In the genomic region with DNA sequence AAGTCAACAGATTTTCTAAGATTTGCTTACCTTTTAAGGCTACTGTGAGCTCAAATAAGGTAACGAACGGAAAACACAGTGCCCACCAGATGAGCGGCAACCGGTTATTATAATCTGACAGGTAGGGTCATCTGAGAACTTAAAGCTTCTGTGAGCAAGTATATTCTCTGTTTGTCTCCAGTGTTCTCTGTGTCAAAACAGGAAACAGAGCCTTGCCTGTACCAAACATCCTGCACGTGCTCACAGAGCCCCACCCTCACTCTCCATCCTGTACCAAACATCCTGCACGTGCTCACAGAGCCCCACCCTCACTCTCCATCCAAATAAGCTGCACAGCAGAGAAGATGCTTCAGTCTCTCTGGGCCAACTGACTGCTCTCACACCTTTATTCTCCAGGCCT, we compare ENCODE assay signal across 19 mouse cellular contexts.
DNase-seq lines count a peak whose midpoint lies in the region; ATAC-seq and TF ChIP-seq lines count a peak whose summit lies in the region.
"Had no signal": no experiment of that assay in that cellular context is flagged by ENCODE, and none has a peak within 500 bp of the region (broad histone marks: within the 10 kb centered on the region; RNA-seq: fewer than 3 reads in every experiment).

No protein-coding gene starts in this region.

- H3K36me3 ChIP-seq in heart, embryonic 16.5 days (ENCODE audit: control insufficient read depth, insufficient read depth) = peaks cover 4% of the 10 kb centered on the region
- no peaks in the 10 kb centered on the region for H3K36me3 ChIP-seq in heart, adult 2 months (ENCODE audit: control insufficient read depth, insufficient read depth, low read length)
- H3K36me3 ChIP-seq in thymus, adult 2 months (ENCODE audit: control insufficient read depth, insufficient read depth, low read length) = peaks cover 12% of the 10 kb centered on the region

- peak; percentile 41; the same call in 1 of the 2 replicates for ATAC-seq in heart, embryonic 16.5 days (replicated peaks; ENCODE audit: extremely low read depth, insufficient read depth, low FRiP score)
- no peak for ATAC-seq in frontal cortex, adult (ENCODE audit: low TSS enrichment)

- H3K4me2 ChIP-seq in heart, embryonic 16.5 days (ENCODE audit: low read depth, low read length) = no peak overlapping the region
- H3K4me2 ChIP-seq: embryonic facial prominence, embryonic 13.5 days; forebrain, embryonic 12.5 days; heart, embryonic 12.5 days had no signal

- no peak for TF ChIP-seq CTCF in heart, adult 2 months (IDR thresholded peaks at IDR 0.05)
- TF ChIP-seq CTCF in thymus, adult 2 months (IDR thresholded peaks at IDR 0.05; ENCODE audit: borderline replicate concordance, control insufficient read depth, extremely low read depth, insufficient read depth, low read length, poor library complexity) = no peak

- H3K27me3 ChIP-seq in heart, embryonic 16.5 days (ENCODE audit: control insufficient read depth, insufficient read depth, low read length) = no peaks in the 10 kb centered on the region
- no peaks in the 10 kb centered on the region for H3K27me3 ChIP-seq in heart, adult 2 months (ENCODE audit: control insufficient read depth, insufficient read depth, low read length)
- H3K27me3 ChIP-seq in thymus, adult 2 months (ENCODE audit: control insufficient read depth, insufficient read depth, low read length) = no peaks in the 10 kb centered on the region
- H3K27me3 ChIP-seq: embryonic facial prominence, embryonic 13.5 days; forebrain, embryonic 12.5 days; heart, embryonic 12.5 days; megakaryocyte, embryonic 14.5 days had no signal

- DNase-seq in heart, adult 2 months = no peak
- DNase-seq in B cell, adult 2 months = peak; percentile 38 to 53
- peak; percentile 88 for DNase-seq in induced T-regulatory cell, adult 2 months (ENCODE audit: low read depth)
- DNase-seq in thymus, adult 2 months = peak; percentile 63
- no peak for DNase-seq in gastrocnemius, adult 18-20 months (ENCODE audit: low spot score)
- DNase-seq in adipocyte (ENCODE audit: low spot score) = no peak
- DNase-seq: adrenal gland, postnatal 25 days; cerebellum, postnatal 36 days; kidney, adult 18-20 months; kidney, postnatal 4 days; right cerebral cortex, postnatal 4 days had no signal

- H3K27ac ChIP-seq in heart, embryonic 16.5 days (ENCODE audit: low read length) = no peak overlapping the region
- no peak overlapping the region for H3K27ac ChIP-seq in heart, adult 2 months
- H3K27ac ChIP-seq in thymus, adult 2 months (ENCODE audit: control insufficient read depth, insufficient read depth, low read length) = peak overlapping the region; percentile 84; the same call in 1 of the 2 replicates
- H3K27ac ChIP-seq: embryonic facial prominence, embryonic 13.5 days; forebrain, embryonic 12.5 days; hindbrain, embryonic 10.5 days; left cerebral cortex, adult 2 months had no signal

- H3K4me3 ChIP-seq in heart, embryonic 16.5 days (ENCODE audit: low read length) = no peak overlapping the region
- H3K4me3 ChIP-seq in heart, adult 2 months = no peak overlapping the region
- H3K4me3 ChIP-seq in thymus, adult 2 months (ENCODE audit: control insufficient read depth, insufficient read depth, low read length) = no peak overlapping the region
- H3K4me3 ChIP-seq: embryonic facial prominence, embryonic 13.5 days; forebrain, embryonic 12.5 days; heart, embryonic 12.5 days; hindbrain, embryonic 10.5 days; left cerebral cortex, adult 2 months; megakaryocyte, embryonic 14.5 days had no signal

- TF ChIP-seq EP300 in heart, adult 2 months (IDR thresholded peaks at IDR 0.05; ENCODE audit: insufficient read depth, low read depth, low read length) = no peak

- intact Hi-C loops in heart, adult 2 months (cut with DNase I) = no loop called here

- H3K9ac ChIP-seq in heart, embryonic 16.5 days (ENCODE audit: low read length) = no peak overlapping the region
- H3K9ac ChIP-seq in heart, adult 2 months (ENCODE audit: low read depth, low read length) = no peak overlapping the region
- H3K9ac ChIP-seq: embryonic facial prominence, embryonic 13.5 days; forebrain, embryonic 12.5 days; heart, embryonic 12.5 days had no signal

- WGBS in heart, embryonic 16.5 days = 74% methylated on average over 6 of the region's 6 CpGs
- WGBS in heart, adult 2 months = 76% methylated on average over 6 of the region's 6 CpGs
- WGBS in thymus, adult 2 months = 62% methylated on average over 6 of the region's 6 CpGs

- H3K79me2 ChIP-seq in heart, adult 2 months (replicated peaks; ENCODE audit: control insufficient read depth, insufficient read depth, low read length) = no peaks in the 10 kb centered on the region

- TF ChIP-seq POLR2A in heart, adult 2 months (IDR thresholded peaks at IDR 0.05; ENCODE audit: insufficient read depth, low read depth, low read length) = no peak
- no peak for TF ChIP-seq POLR2A in thymus, adult 2 months (IDR thresholded peaks at IDR 0.05; ENCODE audit: control insufficient read depth, extremely low read depth, insufficient read depth, low read length, poor library complexity)

- H3K4me1 ChIP-seq in heart, embryonic 16.5 days (ENCODE audit: control insufficient read depth, insufficient read depth, low read length) = no peaks in the 10 kb centered on the region
- H3K4me1 ChIP-seq in heart, adult 2 months (ENCODE audit: control insufficient read depth, insufficient read depth, low read length) = no peaks in the 10 kb centered on the region
- H3K4me1 ChIP-seq in thymus, adult 2 months (replicated peaks; ENCODE audit: control insufficient read depth, insufficient read depth, low read length) = peaks cover 19% of the 10 kb centered on the region
- H3K4me1 ChIP-seq: hindbrain, embryonic 10.5 days had no signal

- H3K9me3 ChIP-seq in heart, embryonic 16.5 days (replicated peaks; ENCODE audit: control insufficient read depth, low read length) = no peaks in the 10 kb centered on the region
- H3K9me3 ChIP-seq: embryonic facial prominence, embryonic 13.5 days; forebrain, embryonic 12.5 days; heart, embryonic 12.5 days; hindbrain, embryonic 10.5 days; megakaryocyte, embryonic 14.5 days had no signal

Comparison
In these comparisons a context has a peak if more than half of its experiments do, and no peak if none do; other contexts are left out.
1. DNase-seq: peak in B cell, adult 2 months (2 of 2), induced T-regulatory cell, adult 2 months (single experiment) and thymus, adult 2 months (single experiment); none in heart, adult 2 months (0 of 2), gastrocnemius, adult 18-20 months (single experiment) and adipocyte (single experiment).